8 mouse cellular contexts compared by ENCODE assay signal in genomic region chr2:173000285-173000652, GRCm38 (mm10). TPM values are rescaled to one million over a fixed set of nuclear protein-coding genes. Genes with fewer than 3 reads are reported as not detected.
DNase-seq lines count a peak whose midpoint lies in the region; ATAC-seq lines count a peak whose summit lies in the region.

No protein-coding gene starts in this region.

- peak overlapping the region; percentile 90 for H3K4me3 ChIP-seq in intestine, embryonic 16.5 days (ENCODE audit: low read length)
- peak overlapping the region; percentile 69 for H3K4me3 ChIP-seq in stomach, embryonic 16.5 days (replicated peaks; ENCODE audit: low read length)

- WGBS in intestine, embryonic 16.5 days: 1% methylated on average over 42 of the region's 42 CpGs
- under 1% methylated on average over 42 of the region's 42 CpGs for WGBS in stomach, embryonic 16.5 days

- no peaks in the 10 kb centered on the region for H3K27me3 ChIP-seq in intestine, embryonic 16.5 days (replicated peaks; ENCODE audit: control insufficient read depth, insufficient read depth, low read length)
- H3K27me3 ChIP-seq in stomach, embryonic 16.5 days (ENCODE audit: control insufficient read depth, insufficient read depth, low read length): no peaks in the 10 kb centered on the region

- H3K4me1 ChIP-seq in intestine, embryonic 16.5 days (ENCODE audit: control insufficient read depth, insufficient read depth, low read length): peaks cover 12% of the 10 kb centered on the region
- peaks cover 13% of the 10 kb centered on the region for H3K4me1 ChIP-seq in stomach, embryonic 16.5 days (ENCODE audit: control insufficient read depth, insufficient read depth, low read length)

- peak overlapping the region; percentile 85 for H3K4me2 ChIP-seq in intestine, embryonic 16.5 days (ENCODE audit: low read depth, low read length)
- H3K4me2 ChIP-seq in stomach, embryonic 16.5 days (ENCODE audit: low read depth, low read length): peak overlapping the region; percentile 83

- peak overlapping the region; percentile 91 for H3K9ac ChIP-seq in intestine, embryonic 16.5 days (ENCODE audit: low read depth, low read length)
- peak overlapping the region; percentile 85 for H3K9ac ChIP-seq in stomach, embryonic 16.5 days (ENCODE audit: low read length)

- H3K27ac ChIP-seq in intestine, embryonic 16.5 days (ENCODE audit: low read length): peak overlapping the region; percentile 87
- peak overlapping the region; percentile 78 for H3K27ac ChIP-seq in stomach, embryonic 16.5 days (ENCODE audit: low read length)

- H3K9me3 ChIP-seq in intestine, embryonic 16.5 days (ENCODE audit: control insufficient read depth, low read length): no peaks in the 10 kb centered on the region
- H3K9me3 ChIP-seq in stomach, embryonic 16.5 days (replicated peaks; ENCODE audit: control insufficient read depth, low read length): no peaks in the 10 kb centered on the region

- DNase-seq in left cerebral cortex, adult 18-20 months (ENCODE audit: low spot score in 2 of 2): peak; percentile 23 to 56
- DNase-seq in left cerebral cortex, adult 11 months (ENCODE audit: low spot score): no peak
- peak; percentile 85 for DNase-seq in R1 (ENCODE audit: low read depth, low spot score)
- DNase-seq in lung, postnatal 10 days: peak; percentile 77
- no peak for DNase-seq in thymus, adult 18-20 months

- ATAC-seq in erythroid progenitor cell, adult 5-6 weeks (replicated peaks; ENCODE audit: low FRiP score, poor library complexity, severe bottlenecking): peak; percentile 74
- peak; percentile 94 for ATAC-seq in intestine, embryonic 16.5 days
- ATAC-seq in stomach, embryonic 16.5 days (ENCODE audit: insufficient read depth, low FRiP score): peak; percentile 91

- peaks cover 15% of the 10 kb centered on the region; the same call in 1 of the 2 replicates for H3K36me3 ChIP-seq in intestine, embryonic 16.5 days (ENCODE audit: control insufficient read depth, insufficient read depth, low read length)
- H3K36me3 ChIP-seq in stomach, embryonic 16.5 days (ENCODE audit: control insufficient read depth, insufficient read depth, low read length): peaks cover 18% of the 10 kb centered on the region; the same call in 1 of the 2 replicates

RNA-seq across cellular contexts. Expression of gene Rae1, which starts 0.4 kb away (rescaled TPM):
- 10 to 100 TPM; 55.2 to 61.0 TPM for total RNA-seq in left cerebral cortex, adult 18-20 months (2021)
- 42.3 and 93.0 TPM in 2 replicates for total RNA-seq in erythroid progenitor cell, adult 5-6 weeks (2015; ENCODE audit: low replicate concordance)
- total RNA-seq in erythroid progenitor cell, adult 5-6 weeks (2017; ENCODE audit: low replicate concordance): 40.6 and 66.0 TPM in 2 replicates
- 110 and 117 TPM in 2 replicates for polyA plus RNA-seq in intestine, embryonic 16.5 days (2015; fragmentation: Nextera tagmentation; extraction: Ambion mirVana)
- 102 TPM in 2 replicates for polyA plus RNA-seq in stomach, embryonic 16.5 days (2015; fragmentation: Nextera tagmentation; extraction: Ambion mirVana)

RNA-seq across cellular contexts. Expression of gene Rbm38, which starts 20.0 kb away (rescaled TPM):
- total RNA-seq in left cerebral cortex, adult 18-20 months (2021): 1 to 10 TPM; 3.4 to 3.9 TPM
- 671 and 849 TPM in 2 replicates for total RNA-seq in erythroid progenitor cell, adult 5-6 weeks (2015; ENCODE audit: low replicate concordance)
- total RNA-seq in erythroid progenitor cell, adult 5-6 weeks (2017; ENCODE audit: low replicate concordance): 216 and 291 TPM in 2 replicates
- polyA plus RNA-seq in intestine, embryonic 16.5 days (2015; fragmentation: Nextera tagmentation; extraction: Ambion mirVana): 62.6 and 64.6 TPM in 2 replicates
- 43.9 and 49.5 TPM in 2 replicates for polyA plus RNA-seq in stomach, embryonic 16.5 days (2015; fragmentation: Nextera tagmentation; extraction: Ambion mirVana)

RNA-seq across cellular contexts. Expression of gene Spo11, which starts 22.8 kb away (rescaled TPM):
- total RNA-seq in left cerebral cortex, adult 18-20 months (2021): under 1 TPM; 0.23 to 0.28 TPM
- total RNA-seq in erythroid progenitor cell, adult 5-6 weeks (2015; ENCODE audit: low replicate concordance): not detected in 2 replicates
- total RNA-seq in erythroid progenitor cell, adult 5-6 weeks (2017; ENCODE audit: low replicate concordance): not detected in 2 replicates
- polyA plus RNA-seq in intestine, embryonic 16.5 days (2015; fragmentation: Nextera tagmentation; extraction: Ambion mirVana): 0.04 and 0.11 TPM in 2 replicates
- polyA plus RNA-seq in stomach, embryonic 16.5 days (2015; fragmentation: Nextera tagmentation; extraction: Ambion mirVana): 0.44 and 0.86 TPM in 2 replicates

Comparison
In these comparisons a context has a peak if more than half of its experiments do, and no peak if none do; other contexts are left out.
1. DNase-seq: peak in left cerebral cortex, adult 18-20 months (2 of 2), R1 (single experiment) and lung, postnatal 10 days (single experiment); none in left cerebral cortex, adult 11 months (single experiment) and thymus, adult 18-20 months (0 of 2).
2. RNA of gene Rbm38, which starts 20.0 kb away (total RNA-seq): 216 to 849 TPM in erythroid progenitor cell, adult 5-6 weeks; 3.4 to 3.9 TPM in left cerebral cortex, adult 18-20 months; every median in the first group is over 10 times any median in the second.
3. Peak in every context shown above with its lines, with median percentiles within 50 percentile points of each other: ATAC-seq.